ENCODE assay signal across 10 mouse cellular contexts in the genomic region with DNA sequence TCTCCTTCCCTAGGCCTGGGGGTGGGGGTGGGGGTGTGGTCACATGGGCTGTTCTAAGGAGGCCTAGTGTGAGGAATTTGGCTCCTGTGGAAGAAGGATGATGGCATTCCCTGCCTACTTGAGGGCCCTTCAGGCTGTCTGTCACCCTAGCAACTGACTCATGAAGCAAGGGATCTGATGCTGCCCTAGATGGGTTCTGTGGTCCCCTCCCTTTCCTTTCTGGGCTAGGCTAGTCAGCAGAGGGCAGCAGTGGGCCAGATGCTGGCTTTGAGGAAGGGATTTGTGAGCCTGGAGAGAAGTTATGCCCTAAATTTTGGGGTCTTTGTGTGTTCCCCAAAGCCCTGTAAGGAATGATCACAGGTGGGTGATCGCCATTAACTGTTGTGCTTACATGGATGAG. TPM values are rescaled to one million over a fixed set of nuclear protein-coding genes. Genes with fewer than 3 reads are reported as not detected.
DNase-seq lines count a peak whose midpoint lies in the region; ATAC-seq and TF ChIP-seq lines count a peak whose summit lies in the region.
"Had no signal": no experiment of that assay in that cellular context is flagged by ENCODE, and none has a peak within 500 bp of the region (broad histone marks: within the 10 kb centered on the region; RNA-seq: fewer than 3 reads in every experiment).

No protein-coding gene starts in this region.

- no peaks in the 10 kb centered on the region for H3K4me1 ChIP-seq in liver, adult 2 months (ENCODE audit: control insufficient read depth, insufficient read depth, low read length)
- H3K4me1 ChIP-seq in hindbrain, embryonic 10.5 days (replicated peaks): peaks cover 13% of the 10 kb centered on the region; the same call in 1 of the 2 replicates
- H3K4me1 ChIP-seq in midbrain, embryonic 11.5 days (ENCODE audit: control insufficient read depth, insufficient read depth, low read length): no peaks in the 10 kb centered on the region

- peak; percentile 46; the same call in 1 of the 2 replicates for ATAC-seq in midbrain, embryonic 11.5 days (ENCODE audit: low FRiP score)

- no peak overlapping the region for H3K27ac ChIP-seq in liver, adult 2 months (replicated peaks; ENCODE audit: insufficient read depth, low read depth, low read length)
- H3K27ac ChIP-seq in hindbrain, embryonic 10.5 days: no peak overlapping the region
- no peak overlapping the region for H3K27ac ChIP-seq in midbrain, embryonic 11.5 days (ENCODE audit: low read depth, low read length)

- no peak overlapping the region for H3K4me3 ChIP-seq in liver, adult 2 months (ENCODE audit: insufficient read depth, low read depth, low read length)
- H3K4me3 ChIP-seq in hindbrain, embryonic 10.5 days: no peak overlapping the region
- H3K4me3 ChIP-seq in midbrain, embryonic 11.5 days (ENCODE audit: low read depth, low read length): no peak overlapping the region

- H3K4me2 ChIP-seq in midbrain, embryonic 11.5 days: no peak overlapping the region

- 48% methylated on average over 1 of the region's 1 CpGs for WGBS in liver, adult 2 months
- 47% methylated on average over 1 of the region's 1 CpGs for WGBS in hindbrain, embryonic 10.5 days
- 56% methylated on average over 1 of the region's 1 CpGs for WGBS in midbrain, embryonic 11.5 days

- TF ChIP-seq CTCF in liver, adult 2 months (IDR thresholded peaks at IDR 0.05; ENCODE audit: low read depth, low read length): peak; percentile 45

- DNase-seq in liver, adult 2 months (ENCODE audit: extremely low read depth, low read depth, low spot score): no peak
- DNase-seq in liver (no peak), ZHBTc4 (ENCODE audit: low read depth, low spot score) (peak; percentile 18)
- DNase-seq in cerebellum, postnatal 25 days: peak; percentile 78 to 86
- DNase-seq in hindbrain, embryonic 10.5 days (ENCODE audit: low spot score): peak; percentile 47
- peak; percentile 91 for DNase-seq in midbrain, embryonic 11.5 days (ENCODE audit: low spot score, missing footprints)
- DNase-seq in urinary bladder, postnatal 36 days (ENCODE audit: low spot score in 2 of 2): peak; percentile 32 to 44
- no peak for DNase-seq in kidney, postnatal 14 days

- H3K9ac ChIP-seq in liver, adult 2 months (ENCODE audit: low read depth, low read length): no peak overlapping the region
- H3K9ac ChIP-seq in midbrain, embryonic 11.5 days (ENCODE audit: low read length): no peak overlapping the region

- no peaks in the 10 kb centered on the region for H3K9me3 ChIP-seq in hindbrain, embryonic 10.5 days
- no peaks in the 10 kb centered on the region for H3K9me3 ChIP-seq in midbrain, embryonic 11.5 days (ENCODE audit: control insufficient read depth, low read length)

- H3K79me2 ChIP-seq in liver, adult 2 months (ENCODE audit: control insufficient read depth, insufficient read depth, low read length): no peaks in the 10 kb centered on the region

- no peak for TF ChIP-seq POLR2A in liver, adult 2 months (IDR thresholded peaks at IDR 0.05; ENCODE audit: extremely low read depth, insufficient read depth, low read length)

- H3K27me3 ChIP-seq in liver, adult 2 months (ENCODE audit: control insufficient read depth, insufficient read depth, low read length): no peaks in the 10 kb centered on the region; the same call in 1 of the 2 replicates
- H3K27me3 ChIP-seq in hindbrain, embryonic 10.5 days (ENCODE audit: insufficient read depth, poor library complexity, severe bottlenecking): no peaks in the 10 kb centered on the region
- H3K27me3 ChIP-seq in midbrain, embryonic 11.5 days (ENCODE audit: control insufficient read depth, insufficient read depth, low read length): no peaks in the 10 kb centered on the region

- no peaks in the 10 kb centered on the region for H3K36me3 ChIP-seq in liver, adult 2 months (ENCODE audit: control insufficient read depth, insufficient read depth, low read length)
- no peaks in the 10 kb centered on the region for H3K36me3 ChIP-seq in hindbrain, embryonic 10.5 days
- H3K36me3 ChIP-seq in midbrain, embryonic 11.5 days (ENCODE audit: control insufficient read depth, insufficient read depth, low read length): no peaks in the 10 kb centered on the region

RNA-seq across cellular contexts. Expression of a gene that starts 29.3 kb away (rescaled TPM):
- not detected in 2 replicates for total RNA-seq in liver, adult 2 months (2014; rRNA removed)
- not detected in 2 replicates for polyA plus RNA-seq in liver, adult 2 months (2012; rRNA removed)
- 5.0 and 6.1 TPM in 2 replicates for polyA plus RNA-seq in hindbrain, embryonic 10.5 days (2016; fragmentation: Nextera tagmentation; extraction: Ambion mirVana)
- 22.2 and 23.5 TPM in 2 replicates for polyA plus RNA-seq in midbrain, embryonic 11.5 days (2014; fragmentation: Nextera tagmentation; extraction: Ambion mirVana)
- total RNA-seq: layer of hippocampus, postnatal 25 days had no signal
- polyA plus RNA-seq: stomach, embryonic 14.5 days had no signal

Comparison
In these comparisons a context has a peak if more than half of its experiments do, and no peak if none do; other contexts are left out.
1. DNase-seq: peak in ZHBTc4 (single experiment), cerebellum, postnatal 25 days (2 of 2), hindbrain, embryonic 10.5 days (single experiment), midbrain, embryonic 11.5 days (single experiment) and urinary bladder, postnatal 36 days (2 of 2); none in liver, adult 2 months (single experiment), liver (single experiment) and kidney, postnatal 14 days (single experiment).